Mouse (Mus musculus) intestine, embryonic 16.5 days (tissue): ENCODE data around the gene 2610021A01Rik. TPM values are rescaled to one million over a fixed set of nuclear protein-coding genes. Genes with fewer than 3 reads are reported as not detected.
"Not testable (repeated sequence)": the region's sequence is repeated elsewhere in the genome, so short reads cannot be mapped to it uniquely, and the experiment has no call there.

Source experiments
- ATAC-seq: fragments of 200-750 bp; cut with Nextera tagmentation; 2 replicates; pipeline ENCODE4 v1.8.0; 2017; ENCODE audit warnings: moderate TSS enrichment, moderate library complexity
- H3K27ac ChIP-seq: fragments of 300-500 bp; sonication (generic); 2 replicates; pipeline ENCODE4 v1.5.1; 2014; ENCODE audit warnings: mild to moderate bottlenecking, low read length
- H3K27me3 ChIP-seq: fragments of 300-500 bp; sonication (generic); replicated peaks from 2 replicates; pipeline ENCODE4 v1.6.1; 2014; ENCODE audit warnings: low read length, control low read depth, mixed read lengths; ENCODE audit not compliant: control insufficient read depth, insufficient read depth
- H3K36me3 ChIP-seq: fragments of 300-500 bp; sonication (generic); 2 replicates; pipeline ENCODE4 v1.6.1; 2014; ENCODE audit warnings: low read length, control low read depth; ENCODE audit not compliant: control insufficient read depth, insufficient read depth
- H3K4me1 ChIP-seq: fragments of 300-500 bp; sonication (generic); 2 replicates; pipeline ENCODE4 v1.6.1; 2014; ENCODE audit warnings: low read length, control low read depth, mixed read lengths; ENCODE audit not compliant: control insufficient read depth, insufficient read depth
- H3K4me2 ChIP-seq: fragments of 300-500 bp; sonication (generic); 2 replicates; pipeline ENCODE4 v1.6.1; 2014; ENCODE audit warnings: low read depth, low read length, control low read depth
- H3K4me3 ChIP-seq: fragments of 300-500 bp; sonication (generic); 2 replicates; pipeline ENCODE4 v1.5.1; 2014; ENCODE audit warnings: mild to moderate bottlenecking, low read length
- H3K9ac ChIP-seq: fragments of 300-500 bp; sonication (generic); 2 replicates; pipeline ENCODE4 v1.6.1; 2014; ENCODE audit warnings: low read depth, low read length
- H3K9me3 ChIP-seq: fragments of 300-500 bp; sonication (generic); 2 replicates; pipeline ENCODE4 v1.6.1; 2016; ENCODE audit warnings: low read length, control low read depth; ENCODE audit not compliant: control insufficient read depth
- WGBS: fragments of 180-500 bp; shearing (Covaris S2); extraction: QIAGEN DNeasy Blood & Tissue Kit; methylation state at CpG from one replicate; pipeline ENCODE4 v1.1.7; 2014; 5-methylcytosine and 5-hydroxymethylcytosine counted together
- polyA plus RNA-seq: library from polyadenylated mRNA; unstranded; fragments of >200 nt; fragmentation: Nextera tagmentation; extraction: Ambion mirVana; gene quantifications from 2 replicates; pipeline ENCODE4 v1.2.1, GENCODE M21; 2015

The 2610021A01Rik gene
- polyA plus RNA-seq, 1 experiment from 2014 or later = 7.9 TPM

DNA sequence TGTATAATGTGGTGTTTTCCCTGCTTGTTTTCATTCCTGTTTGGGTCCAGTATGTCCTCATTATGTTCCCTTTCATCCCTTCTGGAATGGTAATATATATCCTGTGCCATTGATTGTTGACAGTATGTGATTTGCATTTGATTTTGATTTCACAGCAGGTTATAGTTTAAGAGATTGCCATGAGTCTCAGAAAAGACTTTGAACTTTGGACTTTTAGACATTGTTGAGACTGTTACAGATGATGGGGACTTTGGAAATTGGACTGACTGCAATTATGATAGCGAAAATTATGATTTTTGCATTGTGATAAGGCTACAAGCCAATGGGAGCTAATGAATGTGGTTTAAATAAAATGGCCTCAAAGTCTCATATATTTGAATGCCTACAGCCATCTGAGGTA, 17.2 kb downstream of the 2610021A01Rik start:
- H3K27me3 ChIP-seq, H3K9ac ChIP-seq, H3K36me3 ChIP-seq, H3K4me2 ChIP-seq, H3K9me3 ChIP-seq, H3K4me3 ChIP-seq, H3K27ac ChIP-seq, H3K4me1 ChIP-seq: not testable (repeated sequence)
- peak; percentile 55; the same call in 1 of the 2 replicates for ATAC-seq
- WGBS = 81% methylated on average over 1 of the region's 1 CpGs

DNA sequence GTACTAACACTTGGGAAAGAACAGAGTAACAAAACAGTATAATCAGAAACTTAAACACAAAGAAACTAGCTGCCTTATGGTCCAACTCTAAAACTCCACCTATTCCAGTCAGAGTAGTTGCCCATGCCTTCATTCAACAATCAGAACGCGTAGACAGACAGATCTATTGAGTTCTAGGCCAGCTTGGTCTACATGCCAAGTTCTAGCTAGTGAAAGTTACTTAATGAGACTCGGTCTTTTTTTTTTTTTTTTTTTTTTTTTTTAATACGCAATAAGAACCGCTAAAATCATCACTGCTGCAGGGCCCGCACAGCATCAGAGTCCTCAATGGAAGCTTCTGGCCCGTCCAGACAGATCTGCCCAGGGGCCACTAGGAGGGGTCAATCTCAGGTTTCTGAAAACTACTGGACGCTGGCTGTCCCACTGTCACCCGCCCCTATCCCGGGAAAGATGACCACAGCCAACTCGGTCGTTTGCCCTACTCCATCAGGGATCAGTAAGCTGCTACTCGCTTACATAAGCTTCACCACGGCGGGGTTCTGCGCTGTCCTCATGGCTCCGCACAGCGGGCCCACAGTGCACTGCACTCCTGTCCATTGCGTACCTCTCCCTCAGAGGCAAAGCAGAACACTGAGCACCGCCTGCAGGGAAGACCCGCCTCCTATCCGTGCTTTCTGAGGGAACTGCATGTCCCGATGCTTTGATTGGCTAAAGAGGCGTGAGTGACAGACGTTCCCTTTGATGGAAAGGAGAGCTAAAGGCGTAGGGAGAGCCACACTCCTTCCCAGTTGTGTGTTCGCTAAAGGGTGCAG, 33.6 kb downstream of the 2610021A01Rik start, which contains the start of gene Zfp788:
Gene Zfp788 (plus strand): TSS at position 795 of the 812 bp plus-strand sequence.
- Histone ChIP-seq H3K9ac (peak within 1 kb of the TSS; percentile 79), H3K4me1 (no peaks in the 10 kb centered on the region), H3K36me3 (peaks cover 14% of the 10 kb centered on the region), H3K4me2 (peak within 1 kb of the TSS; percentile 89), H3K27ac (peak within 1 kb of the TSS; percentile 94), H3K9me3 (no peaks in the 10 kb centered on the region; the same call in 1 of the 2 replicates), H3K4me3 (peak within 1 kb of the TSS; percentile 70), H3K27me3 (no peaks in the 10 kb centered on the region)
- 2% methylated on average over 27 of the region's 27 CpGs for WGBS
- peak; percentile 99 for ATAC-seq

DNA sequence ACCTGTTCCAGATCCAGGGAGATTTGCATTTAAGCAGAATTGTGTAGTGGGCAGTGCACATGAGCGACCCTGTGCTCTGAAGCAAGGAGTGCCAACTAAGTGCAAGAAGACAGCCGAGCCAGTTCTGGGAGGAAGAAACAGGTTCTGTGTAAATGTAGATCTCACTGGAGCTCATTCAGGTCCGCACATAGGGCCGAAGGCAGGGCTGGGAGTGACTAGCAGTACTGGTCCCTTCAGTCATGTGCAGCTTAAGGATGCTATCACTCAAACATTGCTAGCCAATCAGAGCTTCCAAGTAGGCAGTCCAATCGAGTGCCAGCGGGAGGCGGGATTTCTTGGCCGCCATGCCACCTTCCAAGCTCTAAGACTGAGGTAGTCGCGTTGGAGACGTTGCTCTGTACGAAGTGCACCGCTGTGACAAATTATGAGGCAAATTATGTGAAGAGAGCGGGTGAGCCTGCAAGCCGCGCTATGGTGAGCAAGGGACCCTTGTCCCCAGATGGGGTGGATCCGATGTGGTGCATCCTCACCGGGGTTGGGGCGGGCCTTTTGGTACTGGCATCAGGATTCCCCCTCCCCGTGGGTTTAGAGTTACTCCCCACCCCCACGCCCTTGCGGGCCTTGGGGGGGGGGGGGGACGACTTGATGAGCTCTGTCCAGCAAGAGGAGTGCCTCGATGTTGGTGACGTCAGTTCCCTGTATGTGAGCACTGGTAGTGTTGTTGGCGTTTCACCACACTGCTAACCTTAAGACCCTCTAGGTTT, 34.4 kb downstream of the 2610021A01Rik start:
- Histone ChIP-seq H3K27me3 (no peaks in the 10 kb centered on the region), H3K4me3 (peak overlapping the region; percentile 70), H3K27ac (peak overlapping the region; percentile 94), H3K9ac (peak overlapping the region; percentile 79), H3K36me3 (peaks cover 14% of the 10 kb centered on the region), H3K9me3 (no peaks in the 10 kb centered on the region; the same call in 1 of the 2 replicates), H3K4me1 (no peaks in the 10 kb centered on the region), H3K4me2 (peak overlapping the region; percentile 89)
- under 1% methylated on average over 25 of the region's 26 CpGs for WGBS
- peak; percentile 99 for ATAC-seq

- not testable (repeated sequence) for H3K4me1 ChIP-seq, H3K27me3 ChIP-seq, H3K36me3 ChIP-seq, H3K27ac ChIP-seq, ATAC-seq, H3K9ac ChIP-seq, H3K4me2 ChIP-seq, H3K4me3 ChIP-seq, H3K9me3 ChIP-seq
- WGBS = 60% methylated on average over 1 of the region's 1 CpGs
These were observed 75.3 kb downstream of the 2610021A01Rik start for GRCm38 (mm10) chr7:41674326-41674725.

Other genes starting within 250 kb of the 2610021A01Rik start
- gene AI987944, start 205.9 kb upstream of the 2610021A01Rik start, polyA plus RNA-seq = 11.8 TPM in 2 replicates
- gene Vmn2r57, start 150.5 kb upstream of the 2610021A01Rik start, polyA plus RNA-seq = 0.12 and 0.16 TPM in 2 replicates
- 0.05 TPM in 1 of 2 replicates, not detected in the other for gene Gm20449, start 99.8 kb upstream of the 2610021A01Rik start, polyA plus RNA-seq
- gene AW146154, start 99.3 kb upstream of the 2610021A01Rik start, polyA plus RNA-seq = 9.1 and 10.1 TPM in 2 replicates
- not detected in 2 replicates for gene Gm6871, start 25.6 kb upstream of the 2610021A01Rik start, polyA plus RNA-seq
- 6.4 and 7.3 TPM in 2 replicates for gene Zfp788, start 34.0 kb downstream of the 2610021A01Rik start, polyA plus RNA-seq